Mouse (Mus musculus): ENCODE results near the gene Tfdp1.

Gene Tfdp1

DNA sequence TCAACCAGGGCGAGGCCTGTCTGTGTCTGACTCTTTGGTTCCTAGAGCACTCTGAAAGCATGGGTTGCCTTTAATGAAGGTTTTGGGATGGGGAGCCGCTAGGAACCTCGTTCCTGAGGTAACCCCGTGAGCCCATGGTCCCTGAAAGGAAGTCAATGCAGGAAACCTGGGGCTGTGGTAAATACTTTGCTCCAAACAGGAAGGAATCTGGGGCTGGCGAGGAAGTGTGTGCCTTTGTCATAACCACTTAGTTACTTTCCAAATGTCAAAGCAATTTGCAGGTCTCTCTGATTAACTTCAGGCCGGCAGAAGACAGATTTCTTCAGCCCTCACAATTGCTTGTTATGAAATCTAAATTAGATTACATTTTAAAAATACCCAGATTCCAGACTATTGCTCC lies 88.8 kb downstream of the Tfdp1 start:
- DNase-seq = no peak

Measured in layer of hippocampus, adult 9-11 months (tissue).